Mouse (Mus musculus) midbrain, embryonic 11.5 days (tissue): ENCODE measurements around the gene Cd24a. TPM values are rescaled to one million over a fixed set of nuclear protein-coding genes. Genes with fewer than 3 reads are reported as not detected.
A peak's percentile ranks its signal among the peaks of the same experiment; 100 is the strongest.

Source experiments
- ATAC-seq: fragments of 200-750 bp; cut with Nextera tagmentation; 2 replicates; pipeline ENCODE4 v1.8.0; 2017; ENCODE audit warnings: moderate TSS enrichment, moderate library complexity; ENCODE audit not compliant: low FRiP score
- DNase-seq: peaks from one replicate; pipeline ENCODE4 v3.0.0; 2015; ENCODE audit warnings: low spot score; ENCODE audit errors: missing footprints
- H3K27ac ChIP-seq: fragments of 300-500 bp; sonication (generic); 2 replicates; pipeline ENCODE4 v1.5.1; 2014; ENCODE audit warnings: low read depth, low read length
- H3K27me3 ChIP-seq: fragments of 300-500 bp; sonication (generic); 2 replicates; pipeline ENCODE4 v1.6.1; 2014; ENCODE audit warnings: mild to moderate bottlenecking, low read length, moderate library complexity, mixed read lengths; ENCODE audit not compliant: control insufficient read depth, insufficient read depth
- H3K36me3 ChIP-seq: fragments of 300-500 bp; sonication (generic); 2 replicates; pipeline ENCODE4 v1.6.1; 2014; ENCODE audit warnings: mild to moderate bottlenecking, low read length, moderate library complexity, mixed read lengths; ENCODE audit not compliant: control insufficient read depth, insufficient read depth
- H3K4me1 ChIP-seq: fragments of 300-500 bp; sonication (generic); 2 replicates; pipeline ENCODE4 v1.6.1; 2014; ENCODE audit warnings: low read length; ENCODE audit not compliant: control insufficient read depth, insufficient read depth
- H3K4me2 ChIP-seq: fragments of 300-500 bp; sonication (generic); 2 replicates; pipeline ENCODE4 v1.6.1; 2014; ENCODE audit warnings: mild to moderate bottlenecking, moderate library complexity
- H3K4me3 ChIP-seq: fragments of 300-500 bp; sonication (generic); 2 replicates; pipeline ENCODE4 v1.5.1; 2014; ENCODE audit warnings: low read depth, low read length
- H3K9ac ChIP-seq: fragments of 300-500 bp; sonication (generic); 2 replicates; pipeline ENCODE4 v1.6.1; 2014; ENCODE audit warnings: low read length
- H3K9me3 ChIP-seq: fragments of 300-500 bp; sonication (generic); 2 replicates; pipeline ENCODE4 v1.6.1; 2016; ENCODE audit warnings: low read length; ENCODE audit not compliant: control insufficient read depth
- WGBS: fragments of 180-500 bp; shearing (Covaris S2); extraction: QIAGEN DNeasy Blood & Tissue Kit; methylation state at CpG from one replicate; pipeline ENCODE4 v1.1.7; 2014; 5-methylcytosine and 5-hydroxymethylcytosine counted together
- polyA plus RNA-seq: library from polyadenylated mRNA; unstranded; fragments of >200 nt; fragmentation: Nextera tagmentation; extraction: Ambion mirVana; gene quantifications from 2 replicates; pipeline ENCODE4 v1.2.1, GENCODE M21; 2014

Cd24a gene
- polyA plus RNA-seq, 1 experiment from 2014 or later: 516 TPM

DNA sequence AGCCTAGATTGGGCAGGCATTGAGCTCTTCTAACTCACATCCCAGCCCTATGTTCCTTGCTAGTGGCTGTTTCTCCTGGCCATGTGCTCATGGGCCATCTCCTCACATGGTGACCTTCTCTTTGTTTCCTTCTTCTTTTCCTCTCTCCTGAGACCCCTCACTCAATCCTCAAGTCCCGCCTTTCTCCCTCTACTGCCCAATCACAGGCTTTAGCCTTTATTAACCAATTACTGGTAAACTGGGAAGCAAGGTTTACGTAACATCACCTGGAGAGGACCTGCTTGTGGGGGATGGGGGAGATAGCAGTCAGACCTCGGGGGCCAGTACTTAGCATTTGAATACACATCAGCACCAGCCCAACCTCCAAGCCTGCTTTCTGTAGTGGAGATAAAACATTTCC is 26.7 kb upstream of the Cd24a start:
- no peak overlapping the region for H3K4me2 ChIP-seq
- no peaks in the 10 kb centered on the region for H3K9me3 ChIP-seq
- WGBS: 29% methylated on average over 3 of the region's 3 CpGs
- H3K4me1 ChIP-seq: no peaks in the 10 kb centered on the region
- DNase-seq (no peak), ATAC-seq (no peak)
- no peak overlapping the region for H3K9ac ChIP-seq
- no peak overlapping the region for H3K4me3 ChIP-seq
- no peaks in the 10 kb centered on the region for H3K36me3 ChIP-seq
- no peak overlapping the region for H3K27ac ChIP-seq
- no peaks in the 10 kb centered on the region for H3K27me3 ChIP-seq

DNA sequence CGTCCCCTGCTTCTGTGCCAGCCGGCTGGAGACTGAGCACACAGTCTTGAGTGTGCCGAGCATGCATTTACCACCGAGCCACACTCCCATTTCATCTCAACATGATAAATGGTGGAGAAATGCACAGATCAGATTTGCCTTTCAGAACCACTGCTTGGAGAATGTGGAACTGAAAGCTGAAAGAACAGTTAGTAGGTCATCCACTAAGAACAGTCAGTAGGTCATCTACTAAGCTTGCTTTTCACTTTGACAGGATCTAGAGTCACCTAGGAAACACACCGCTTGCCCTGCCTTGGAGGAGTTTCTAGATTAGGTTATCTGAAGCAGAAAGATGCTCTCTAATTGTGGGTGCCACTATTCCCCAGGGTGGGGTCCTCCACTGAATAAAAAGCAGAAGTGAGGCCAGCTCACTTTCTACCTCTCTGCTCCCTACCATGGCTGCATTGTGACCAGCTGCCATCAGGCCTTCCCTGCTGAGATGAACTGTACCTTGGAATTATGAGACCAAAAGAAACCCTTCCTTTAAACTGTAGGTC is 20.4 kb upstream of the Cd24a start:
- no peaks in the 10 kb centered on the region for H3K27me3 ChIP-seq
- no peak for ATAC-seq
- H3K36me3 ChIP-seq: no peaks in the 10 kb centered on the region
- WGBS: 88% methylated on average over 5 of the region's 5 CpGs
- DNase-seq: no peak
- H3K4me3 ChIP-seq: no peak overlapping the region
- no peaks in the 10 kb centered on the region for H3K4me1 ChIP-seq
- no peaks in the 10 kb centered on the region for H3K9me3 ChIP-seq
- no peak overlapping the region for H3K9ac ChIP-seq
- no peak overlapping the region for H3K27ac ChIP-seq
- H3K4me2 ChIP-seq: no peak overlapping the region

DNA sequence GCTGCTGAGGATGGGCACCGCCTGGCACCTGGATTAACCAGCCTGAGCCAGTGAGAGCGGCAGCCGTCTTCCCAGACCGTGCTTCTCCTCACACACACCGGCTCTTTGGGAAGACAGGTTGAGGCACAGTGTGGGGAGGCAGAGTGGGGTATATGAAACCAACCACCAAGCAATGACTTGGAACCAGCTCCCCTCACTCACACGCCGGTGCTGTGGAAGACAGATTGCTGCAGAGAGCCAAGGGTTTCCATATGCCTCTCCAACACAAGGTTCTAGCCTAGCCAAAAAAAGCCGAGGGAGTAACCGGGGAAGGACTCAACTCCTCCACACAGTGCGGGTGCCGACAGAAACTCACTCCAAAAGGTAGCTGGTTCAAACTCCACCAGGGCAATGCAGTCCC is 18.8 kb upstream of the Cd24a start:
- WGBS: 82% methylated on average over 11 of the region's 11 CpGs
- no peaks in the 10 kb centered on the region for H3K36me3 ChIP-seq

DNA sequence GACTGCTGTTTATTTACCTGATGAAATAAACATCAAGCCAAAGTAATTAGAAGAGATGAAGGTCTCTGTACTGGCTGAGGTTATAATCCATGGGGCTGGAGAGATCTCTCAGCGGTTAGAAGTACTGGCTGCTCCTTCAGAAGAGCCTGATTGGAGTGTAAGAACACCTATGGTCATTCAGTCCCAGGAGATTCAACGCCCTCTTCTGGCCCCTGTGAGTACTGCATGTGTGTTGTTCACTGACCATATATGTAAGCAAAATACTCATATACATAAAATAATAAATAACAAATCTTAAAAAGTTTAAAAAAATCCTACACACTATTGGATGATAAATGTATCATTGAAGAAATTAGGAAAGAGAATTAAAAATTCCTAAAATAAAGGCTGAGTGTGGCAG is 17.3 kb upstream of the Cd24a start:
- 44% methylated on average over 2 of the region's 2 CpGs for WGBS
- Histone ChIP-seq H3K4me2 (no peak overlapping the region), H3K4me1 (no peaks in the 10 kb centered on the region), H3K36me3 (no peaks in the 10 kb centered on the region), H3K9ac (no peak overlapping the region), H3K9me3 (no peaks in the 10 kb centered on the region), H3K27me3 (no peaks in the 10 kb centered on the region), H3K4me3 (no peak overlapping the region), H3K27ac (no peak overlapping the region)
- ATAC-seq (no peak), DNase-seq (no peak)

More for the DNA sequence above, 18.8 kb upstream of the Cd24a start:
- no peaks in the 10 kb centered on the region for H3K27me3 ChIP-seq
- no peak overlapping the region for H3K4me3 ChIP-seq
- DNase-seq: no peak
- H3K9me3 ChIP-seq: no peaks in the 10 kb centered on the region
- ATAC-seq: no peak
- H3K4me1 ChIP-seq: no peaks in the 10 kb centered on the region
- H3K4me2 ChIP-seq: no peak overlapping the region
- no peak overlapping the region for H3K9ac ChIP-seq
- H3K27ac ChIP-seq: no peak overlapping the region

DNA sequence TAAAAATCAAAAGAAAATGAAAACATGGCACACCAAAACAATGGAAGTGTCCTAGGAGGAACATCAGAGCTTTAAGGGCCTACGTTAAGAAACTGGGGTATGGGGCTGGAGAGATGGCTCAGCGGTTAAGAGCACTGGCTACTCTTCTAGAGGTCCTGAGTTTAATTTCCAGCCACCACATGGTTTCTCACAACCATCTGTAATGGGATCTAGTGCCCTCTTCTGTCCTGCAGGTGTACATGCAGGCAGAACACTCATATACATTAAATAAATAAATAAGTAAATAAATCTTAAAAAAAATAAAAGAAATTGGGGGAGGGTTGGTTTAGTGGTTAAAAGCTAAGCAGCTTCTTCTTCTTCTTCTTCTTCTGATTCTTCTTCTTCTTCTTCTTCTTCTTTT is 16.8 kb upstream of the Cd24a start:
- Histone ChIP-seq H3K4me2 (no peak overlapping the region), H3K9me3 (no peaks in the 10 kb centered on the region), H3K4me3 (no peak overlapping the region), H3K4me1 (no peaks in the 10 kb centered on the region), H3K36me3 (no peaks in the 10 kb centered on the region), H3K27me3 (no peaks in the 10 kb centered on the region), H3K9ac (no peak overlapping the region), H3K27ac (no peak overlapping the region)
- WGBS: 90% methylated on average over 2 of the region's 2 CpGs
- DNase-seq: no peak
- ATAC-seq: no peak

DNA sequence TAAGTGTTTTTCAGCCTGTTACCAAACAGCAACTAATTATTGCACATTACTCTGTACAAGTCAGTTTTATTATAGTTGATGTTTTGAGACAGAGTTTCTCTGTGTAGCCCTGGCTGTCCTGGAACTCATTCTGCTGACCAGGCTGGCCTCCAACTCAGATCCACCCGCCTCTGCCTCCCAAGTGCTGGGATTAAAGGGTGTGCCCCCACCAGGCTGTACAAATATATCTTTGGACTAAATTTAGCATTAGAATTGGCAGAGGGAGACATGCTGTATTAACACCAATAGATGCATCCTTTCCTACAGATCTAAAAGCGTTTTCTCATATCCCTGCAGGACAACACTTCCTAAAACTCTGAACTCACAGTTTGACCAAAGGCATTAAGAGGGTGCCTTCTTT is 3.7 kb upstream of the Cd24a start:
- Histone ChIP-seq H3K27me3 (peaks cover 6% of the 10 kb centered on the region; the same call in 1 of the 2 replicates), H3K4me3 (no peak overlapping the region), H3K27ac (no peak overlapping the region), H3K4me2 (no peak overlapping the region), H3K9ac (no peak overlapping the region), H3K36me3 (no peaks in the 10 kb centered on the region), H3K4me1 (peaks cover 7% of the 10 kb centered on the region), H3K9me3 (no peaks in the 10 kb centered on the region)
- ATAC-seq (no peak), DNase-seq (no peak)
- WGBS: 78% methylated on average over 2 of the region's 2 CpGs

DNA sequence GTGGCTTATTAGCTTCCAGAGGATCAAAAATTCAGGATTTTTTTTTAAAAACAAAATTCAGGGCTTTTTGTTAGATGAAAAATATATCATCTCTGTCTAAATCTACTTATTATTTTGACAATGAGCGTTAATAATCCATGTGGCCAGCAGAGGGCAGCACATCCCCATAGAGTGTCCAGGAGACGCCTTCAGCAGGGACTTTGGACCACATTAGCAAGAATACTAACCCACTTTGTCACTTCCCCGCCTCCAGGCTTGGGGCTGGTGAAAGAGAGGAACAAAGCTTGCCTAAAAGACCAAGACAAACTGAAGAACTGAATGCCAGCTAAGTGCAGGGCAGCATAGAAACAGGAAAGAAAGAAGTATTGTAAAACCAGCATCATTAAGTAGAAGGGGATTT is 3.1 kb upstream of the Cd24a start:
- Histone ChIP-seq H3K36me3 (no peaks in the 10 kb centered on the region), H3K9ac (no peak overlapping the region), H3K4me3 (no peak overlapping the region), H3K27me3 (peaks cover 6% of the 10 kb centered on the region; the same call in 1 of the 2 replicates), H3K4me1 (peaks cover 7% of the 10 kb centered on the region), H3K9me3 (no peaks in the 10 kb centered on the region), H3K4me2 (no peak overlapping the region), H3K27ac (no peak overlapping the region)
- WGBS: 0% methylated on average over 3 of the region's 3 CpGs
- no peak for ATAC-seq
- DNase-seq: peak; percentile 97

DNA sequence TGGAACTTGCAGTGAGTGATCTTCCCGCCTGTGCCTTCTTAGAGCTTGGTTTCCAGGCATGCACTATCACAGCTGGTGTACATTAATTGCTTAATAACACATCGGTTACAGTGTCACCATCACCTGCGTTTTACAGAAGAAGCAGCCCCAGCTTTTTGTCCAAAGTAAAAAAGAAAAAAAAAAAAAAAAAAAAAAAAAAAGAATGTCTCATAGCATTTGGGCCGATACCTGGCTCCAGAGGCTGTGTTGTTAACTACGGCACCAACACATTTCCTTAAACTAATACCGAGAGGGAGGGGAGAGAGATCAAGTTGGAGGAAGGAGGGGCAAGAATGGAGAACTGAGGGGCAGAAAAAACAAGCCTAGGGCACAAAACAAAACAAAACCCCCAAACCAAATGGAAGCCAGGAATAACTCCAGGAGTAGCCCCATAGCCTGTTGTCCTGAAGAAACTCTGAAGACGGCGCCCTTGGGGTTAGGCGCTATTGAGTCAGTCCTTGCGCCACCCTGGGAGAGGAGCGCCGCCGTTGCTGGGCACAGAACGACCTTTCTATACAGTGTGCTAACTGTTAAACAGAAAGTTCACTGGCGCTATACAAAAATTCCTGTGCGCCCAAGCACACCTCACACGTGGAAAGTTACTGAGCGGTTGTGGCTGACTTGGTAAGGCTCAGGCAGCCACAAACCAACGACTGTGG is 636 bp upstream of the Cd24a start:
- Histone ChIP-seq H3K9ac (peak overlapping the region; percentile 95), H3K9me3 (no peaks in the 10 kb centered on the region), H3K4me3 (peak overlapping the region; percentile 71), H3K27me3 (peaks cover 6% of the 10 kb centered on the region; the same call in 1 of the 2 replicates), H3K36me3 (no peaks in the 10 kb centered on the region; the same call in 1 of the 2 replicates), H3K4me2 (peak overlapping the region; percentile 90), H3K4me1 (peaks cover 7% of the 10 kb centered on the region), H3K27ac (no peak overlapping the region)
- ATAC-seq (no peak), DNase-seq (peak; percentile 89)
- WGBS: 17% methylated on average over 19 of the region's 19 CpGs

DNA sequence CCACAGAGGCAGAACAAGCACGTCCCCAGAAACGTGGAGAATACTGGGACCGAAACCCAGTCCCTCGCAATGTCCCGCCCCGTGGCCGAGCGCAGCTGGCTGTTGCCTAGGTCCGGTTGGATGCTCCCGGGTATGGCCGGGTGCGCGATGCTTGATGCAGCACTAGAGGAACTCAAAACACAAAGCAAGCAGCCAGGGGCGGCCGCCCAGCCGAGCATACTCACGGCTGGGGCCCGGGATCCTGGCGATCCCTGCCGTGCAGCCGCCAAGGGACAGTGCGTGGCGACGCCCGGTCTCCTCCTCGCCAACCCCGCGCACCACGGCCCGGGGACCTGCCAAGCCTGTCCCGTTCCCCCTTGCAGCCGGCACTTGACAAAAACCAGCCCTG is 276 bp downstream of the Cd24a start:
- ATAC-seq (peak; percentile 54), DNase-seq (peak; percentile 98)
- Histone ChIP-seq H3K9ac (peak overlapping the region; percentile 95), H3K4me3 (peak overlapping the region; percentile 71), H3K9me3 (no peaks in the 10 kb centered on the region), H3K27ac (peak overlapping the region; percentile 94), H3K36me3 (peaks cover 2% of the 10 kb centered on the region; the same call in 1 of the 2 replicates), H3K4me2 (peak overlapping the region; percentile 90), H3K27me3 (peaks cover 6% of the 10 kb centered on the region; the same call in 1 of the 2 replicates), H3K4me1 (peaks cover 7% of the 10 kb centered on the region)
- under 1% methylated on average over 32 of the region's 32 CpGs for WGBS
